Mouse (Mus musculus): ENCODE measurements around the gene Tmcc2.

DNA sequence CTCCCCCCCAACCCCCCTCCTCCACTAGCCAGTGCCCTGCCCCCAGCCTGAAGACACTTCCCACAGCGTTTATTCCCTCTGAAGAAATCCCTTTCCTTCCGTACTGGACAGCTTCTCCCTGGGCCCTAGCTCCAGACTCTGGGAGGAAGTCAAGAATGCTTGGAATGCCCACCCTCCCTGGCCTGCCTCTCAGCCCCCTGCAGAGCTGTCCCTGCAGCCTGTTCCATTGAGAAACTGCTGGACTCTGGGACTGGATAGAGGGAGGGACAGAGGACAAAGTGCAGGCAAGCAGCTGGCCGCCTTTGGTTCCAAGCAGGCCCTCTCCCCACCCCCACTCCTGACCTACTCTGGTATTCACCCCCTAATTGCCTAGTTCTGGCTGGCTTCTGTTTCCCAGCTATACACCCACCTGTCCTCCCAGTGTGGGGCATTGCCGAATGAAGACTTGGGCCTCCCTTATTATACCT is 57.4 kb downstream of the Tmcc2 start:
- TF ChIP-seq POLR2A (IDR thresholded peaks at IDR 0.05; ENCODE audit: insufficient read length, low read depth) (no peak), SRF (IDR thresholded peaks at IDR 0.05; ENCODE audit: control insufficient read depth, insufficient read length, low read depth) (no peak), POLR2AphosphoS2 (IDR thresholded peaks at IDR 0.05; ENCODE audit: insufficient read length, low read depth) (no peak), CEBPB (IDR thresholded peaks at IDR 0.05; ENCODE audit: insufficient read depth, poor library complexity, severe bottlenecking) (no peak), MAX (IDR thresholded peaks at IDR 0.05; ENCODE audit: low read depth) (no peak), TCF3 (IDR thresholded peaks at IDR 0.05; ENCODE audit: insufficient read length, low read depth) (no peak), TCF12 (IDR thresholded peaks at IDR 0.05; ENCODE audit: insufficient read depth, poor library complexity, severe bottlenecking) (no peak), MYOD1 (IDR thresholded peaks at IDR 0.05; ENCODE audit: control insufficient read depth in 1 of 3, insufficient read length in 2 of 3, low read depth in 2 of 3) (peak in 2 of 3 experiments; percentile 53 to 72)
